Mouse (Mus musculus) liver, embryonic 16.5 days (tissue): Measurements from ENCODE around the gene Snx8. TPM values are rescaled to one million over a fixed set of nuclear protein-coding genes. Genes with fewer than 3 reads are reported as not detected.

ENCODE experiments used
- ATAC-seq: fragments of 200-750 bp; cut with Nextera tagmentation; 2 replicates; pipeline ENCODE4 v1.8.0; 2017; ENCODE audit warnings: low read depth, mild to moderate bottlenecking, moderate number of reproducible peaks, moderate library complexity
- H3K27ac ChIP-seq: fragments of 300-500 bp; sonication (generic); 2 replicates; pipeline ENCODE4 v1.5.1; 2014; ENCODE audit warnings: mild to moderate bottlenecking, low read length
- H3K27me3 ChIP-seq: fragments of 300-500 bp; sonication (generic); 2 replicates; pipeline ENCODE4 v1.6.1; 2014; ENCODE audit warnings: low read depth, low read length, mixed read lengths; ENCODE audit not compliant: control insufficient read depth, insufficient read depth
- H3K36me3 ChIP-seq: fragments of 300-500 bp; sonication (generic); 2 replicates; pipeline ENCODE4 v1.6.1; 2014; ENCODE audit warnings: mild to moderate bottlenecking; ENCODE audit not compliant: control insufficient read depth, insufficient read depth
- H3K4me1 ChIP-seq: fragments of 300-500 bp; sonication (generic); 2 replicates; pipeline ENCODE4 v1.6.1; 2014; ENCODE audit warnings: low read depth, low read length, mixed read lengths; ENCODE audit not compliant: control insufficient read depth
- H3K4me2 ChIP-seq: fragments of 300-500 bp; sonication (generic); 2 replicates; pipeline ENCODE4 v1.6.1; 2014; ENCODE audit warnings: low read depth, low read length, mixed read lengths
- H3K4me3 ChIP-seq: fragments of 300-500 bp; sonication (generic); 2 replicates; pipeline ENCODE4 v1.5.1; 2014; ENCODE audit warnings: low read depth, mild to moderate bottlenecking, low read length
- H3K9ac ChIP-seq: fragments of 300-500 bp; sonication (generic); 2 replicates; pipeline ENCODE4 v1.6.1; 2014; ENCODE audit warnings: low read depth, low read length
- H3K9me3 ChIP-seq: fragments of 300-500 bp; sonication (generic); replicated peaks from 2 replicates; pipeline ENCODE4 v1.6.1; 2016; ENCODE audit warnings: low read length; ENCODE audit not compliant: control insufficient read depth
- WGBS: fragments of 180-500 bp; shearing (Covaris S2); extraction: QIAGEN DNeasy Blood & Tissue Kit; methylation state at CpG from one replicate; pipeline ENCODE4 v1.1.7; 2014; ENCODE audit not compliant: insufficient replicate concordance; 5-methylcytosine and 5-hydroxymethylcytosine counted together
- microRNA-seq: library from miRNA; unstranded; fragments of <30 nt; microRNA quantifications from one replicate; pipeline ENCODE4, GENCODE M21; 2016
- polyA plus RNA-seq: library from polyadenylated mRNA; unstranded; fragments of >200 nt; fragmentation: Nextera tagmentation; extraction: Ambion mirVana; gene quantifications from 2 replicates; pipeline ENCODE4 v1.2.1, GENCODE M21; 2015

Snx8 gene
- polyA plus RNA-seq, 1 experiment from 2014 or later: 11.1 TPM

DNA sequence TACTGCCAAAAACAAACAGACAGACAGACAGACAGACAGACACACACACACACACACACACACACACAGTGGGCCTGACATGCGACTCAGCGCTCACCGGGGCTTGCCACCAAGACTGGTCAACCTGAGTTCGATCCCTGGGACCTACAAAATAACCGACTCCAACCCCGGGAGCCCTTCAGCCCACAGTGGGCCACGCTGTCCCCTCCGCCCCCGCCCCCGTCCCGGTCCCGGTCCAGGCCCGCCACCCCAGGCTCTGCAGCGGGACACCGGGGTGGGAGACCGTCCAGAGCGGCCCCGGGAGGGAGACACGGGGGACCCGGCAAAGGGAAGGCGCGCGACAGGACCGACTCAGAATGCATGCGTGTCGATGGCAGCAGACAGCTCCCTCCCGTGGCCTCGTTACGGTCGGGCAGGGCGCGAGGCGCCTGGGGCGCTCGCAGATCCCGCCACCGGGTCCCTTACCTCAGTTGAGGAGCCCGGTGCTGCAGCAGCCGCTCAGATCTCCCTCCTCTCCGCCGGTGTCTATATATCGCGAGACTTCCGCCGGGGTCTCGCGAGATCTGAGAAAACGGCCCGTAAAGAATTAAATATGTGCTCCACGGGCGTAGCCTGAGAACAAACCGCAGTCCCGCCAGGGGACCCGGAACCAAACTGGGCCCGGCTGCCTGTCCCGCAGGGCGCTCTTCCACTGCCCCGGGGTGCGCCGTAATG lies 67.9 kb downstream of the Snx8 start, which contains the start of the genes Mad1l1 and Nudt1:
Gene Mad1l1, minus strand, starts transcription at position 511 of the 714 bp plus-strand sequence.
Gene Nudt1, plus strand, starts transcription at position 615 of the 714 bp plus-strand sequence.
- H3K36me3 ChIP-seq: no peaks in the 10 kb centered on the region
- H3K4me3 ChIP-seq: peak within 1 kb of the TSS; percentile 96
- H3K27ac ChIP-seq: peak within 1 kb of the TSS; percentile 94
- peak within 1 kb of the TSS; percentile 85 for H3K4me2 ChIP-seq
- WGBS: under 1% methylated on average over 60 of the region's 60 CpGs
- peak within 1 kb of the TSS; percentile 99 for H3K9ac ChIP-seq
- H3K27me3 ChIP-seq: no peaks in the 10 kb centered on the region
- peak; percentile 95 for ATAC-seq
- H3K4me1 ChIP-seq: peaks cover 28% of the 10 kb centered on the region
- H3K9me3 ChIP-seq: no peaks in the 10 kb centered on the region

DNA sequence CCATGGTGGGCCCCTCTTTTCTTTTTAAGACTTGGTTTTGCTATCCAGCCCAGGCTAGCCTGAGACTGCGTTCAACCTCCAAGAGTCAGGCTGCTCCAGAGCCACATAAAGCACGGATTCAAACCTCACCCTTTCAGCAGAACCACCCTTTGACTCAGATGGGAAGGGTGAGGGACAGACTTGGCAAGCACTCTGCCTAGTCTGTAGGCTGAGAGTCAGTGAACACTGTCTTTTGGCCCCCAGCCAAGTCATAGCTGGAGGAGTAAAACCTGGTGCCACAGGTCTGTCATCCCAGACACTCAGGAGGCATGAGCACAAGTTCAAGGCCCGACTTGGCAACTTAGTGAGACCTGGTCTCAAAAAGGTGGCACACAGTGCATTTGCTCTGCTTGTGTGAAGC lies 72.3 kb downstream of the Snx8 start:
- Histone ChIP-seq H3K4me3 (no peak overlapping the region), H3K9ac (no peak overlapping the region), H3K27me3 (no peaks in the 10 kb centered on the region), H3K4me2 (no peak overlapping the region), H3K27ac (no peak overlapping the region), H3K4me1 (peaks cover 15% of the 10 kb centered on the region), H3K9me3 (no peaks in the 10 kb centered on the region), H3K36me3 (peaks cover 9% of the 10 kb centered on the region)
- WGBS: 83% methylated on average over 3 of the region's 3 CpGs
- no peak for ATAC-seq

DNA sequence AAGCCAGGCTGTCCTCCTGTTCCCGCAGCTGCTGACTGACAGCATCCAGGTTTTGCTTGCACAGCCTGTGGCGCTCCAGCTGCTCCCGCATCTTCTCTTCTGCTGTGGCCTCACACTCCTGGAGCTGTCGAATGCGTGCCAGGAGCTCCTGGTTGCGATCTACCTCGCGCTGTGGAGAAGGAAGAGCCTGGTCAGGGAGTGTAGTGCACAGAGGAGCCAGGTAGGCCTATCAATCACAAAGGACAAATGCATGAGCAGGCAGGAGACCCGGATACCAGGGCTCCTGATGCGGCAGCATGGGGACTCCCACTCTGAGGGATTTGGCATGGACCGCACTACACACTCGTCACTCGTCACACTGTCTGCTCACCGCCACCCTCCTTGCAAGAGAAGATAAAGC lies 81.5 kb downstream of the Snx8 start:
- WGBS: 88% methylated on average over 14 of the region's 14 CpGs
- H3K4me2 ChIP-seq: no peak overlapping the region

DNA sequence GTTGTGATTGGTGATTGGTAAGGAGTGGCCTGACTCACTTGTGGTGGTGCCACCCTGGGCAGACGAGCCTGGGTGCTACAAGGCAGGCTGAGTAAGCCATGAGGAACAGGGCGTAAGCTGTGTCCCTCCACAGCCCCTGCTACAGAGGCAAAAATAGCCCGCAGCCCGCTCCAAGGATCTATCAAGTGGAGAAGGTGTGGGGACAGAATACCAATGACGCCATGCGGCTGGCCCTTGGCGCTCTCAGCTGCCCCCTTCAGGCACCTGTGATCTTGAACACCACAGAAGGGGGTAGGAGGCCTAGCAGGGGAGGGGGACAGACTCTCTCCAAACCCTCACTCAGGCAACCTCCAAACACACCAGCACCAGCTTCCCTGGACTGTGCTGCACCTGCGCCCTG lies 83.0 kb downstream of the Snx8 start:
- H3K9ac ChIP-seq: no peak overlapping the region
- ATAC-seq: no peak
- WGBS: 83% methylated on average over 8 of the region's 8 CpGs
- no peaks in the 10 kb centered on the region for H3K9me3 ChIP-seq
- H3K4me3 ChIP-seq: no peak overlapping the region
- H3K36me3 ChIP-seq: peaks cover 29% of the 10 kb centered on the region; the same call in 1 of the 2 replicates
- no peak overlapping the region for H3K27ac ChIP-seq
- no peak overlapping the region for H3K4me2 ChIP-seq
- no peaks in the 10 kb centered on the region for H3K27me3 ChIP-seq
- no peaks in the 10 kb centered on the region for H3K4me1 ChIP-seq

More for the DNA sequence above, 81.5 kb downstream of the Snx8 start:
- ATAC-seq: no peak
- Histone ChIP-seq H3K9me3 (no peaks in the 10 kb centered on the region), H3K27me3 (no peaks in the 10 kb centered on the region), H3K27ac (no peak overlapping the region), H3K9ac (no peak overlapping the region), H3K36me3 (peaks cover 27% of the 10 kb centered on the region; the same call in 1 of the 2 replicates), H3K4me3 (no peak overlapping the region), H3K4me1 (no peaks in the 10 kb centered on the region)

DNA sequence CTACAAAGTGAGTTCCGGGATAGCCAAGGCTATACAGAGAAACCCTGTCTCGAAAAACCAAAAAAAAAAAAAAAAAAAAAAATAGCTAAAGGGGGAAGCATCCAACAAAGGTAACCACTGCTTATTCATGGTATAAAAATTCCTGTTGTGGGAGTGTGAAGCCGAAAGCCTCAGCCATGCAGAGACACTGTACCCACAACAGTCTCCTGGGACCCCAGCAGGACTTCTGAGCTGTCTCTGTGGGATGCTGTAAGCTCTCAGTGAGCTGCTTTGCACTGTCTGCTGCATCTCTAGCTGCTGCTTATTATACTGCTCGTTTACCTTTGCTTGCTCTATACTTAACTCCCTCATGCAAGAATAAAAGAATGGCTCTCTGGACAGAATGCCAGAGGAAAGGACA lies 90.8 kb downstream of the Snx8 start:
- Histone ChIP-seq H3K4me1 (no peaks in the 10 kb centered on the region), H3K36me3 (peaks cover 20% of the 10 kb centered on the region), H3K9ac (no peak overlapping the region), H3K9me3 (no peaks in the 10 kb centered on the region), H3K4me3 (no peak overlapping the region), H3K4me2 (no peak overlapping the region), H3K27ac (no peak overlapping the region), H3K27me3 (no peaks in the 10 kb centered on the region)
- 79% methylated on average over 4 of the region's 4 CpGs for WGBS
- no peak for ATAC-seq

DNA sequence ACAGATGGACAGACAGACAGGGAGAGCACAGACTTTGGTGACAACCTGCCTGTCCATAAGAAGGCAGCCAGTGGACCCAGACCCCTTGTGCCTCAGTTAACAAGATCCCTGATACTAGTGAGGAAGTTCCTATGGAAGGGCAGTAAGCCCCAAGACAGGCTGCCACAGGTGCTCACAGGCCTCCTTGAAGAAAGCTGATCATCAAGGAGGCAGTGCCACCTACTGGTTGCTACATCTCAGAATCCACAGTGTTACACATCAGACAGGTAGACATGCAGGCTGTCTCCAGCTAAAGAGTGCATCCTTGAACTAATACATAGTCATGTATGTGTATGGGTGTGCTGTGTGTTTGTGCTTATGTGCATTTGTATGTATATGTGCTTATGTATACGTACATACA lies 96.9 kb downstream of the Snx8 start:
- Histone ChIP-seq H3K4me3 (no peak overlapping the region), H3K27me3 (no peaks in the 10 kb centered on the region), H3K4me1 (no peaks in the 10 kb centered on the region), H3K36me3 (peaks cover 23% of the 10 kb centered on the region), H3K9ac (no peak overlapping the region), H3K27ac (no peak overlapping the region), H3K9me3 (no peaks in the 10 kb centered on the region), H3K4me2 (no peak overlapping the region)
- whole genome bisulfite sequencing: 58% methylated on average over 1 of the region's 1 CpGs
- no peak for ATAC-seq

Small RNA genes within 50 kb of the gene (microRNA-seq; reads per million reads assigned to microRNA genes)
- gene Mir7038: not detected

Other genes with a start within 250 kb of the Snx8 start
- gene Mad1l1, start 67.7 kb downstream of the Snx8 start, polyA plus RNA-seq: 18.5 and 19.3 TPM in 2 replicates
- gene Nudt1, start 67.6 kb downstream of the Snx8 start, polyA plus RNA-seq: 19.0 and 20.7 TPM in 2 replicates
- gene Mrm2, start 57.4 kb downstream of the Snx8 start, polyA plus RNA-seq: 7.5 and 7.7 TPM in 2 replicates
- 53.0 and 60.0 TPM in 2 replicates for gene Eif3b, start 30.1 kb upstream of the Snx8 start, polyA plus RNA-seq
- not detected in 2 replicates for gene Gm4869, start 56.4 kb upstream of the Snx8 start, polyA plus RNA-seq
- 8.6 and 8.7 TPM in 2 replicates for gene Chst12, start 116.3 kb upstream of the Snx8 start, polyA plus RNA-seq
- 0.59 and 1.2 TPM in 2 replicates for gene Grifin, start 175.8 kb upstream of the Snx8 start, polyA plus RNA-seq
- 8.3 and 9.7 TPM in 2 replicates for gene Lfng, start 218.1 kb upstream of the Snx8 start, polyA plus RNA-seq